Mouse (Mus musculus): Measurements from ENCODE around the gene Gfod1.

Gfod1 gene

DNA sequence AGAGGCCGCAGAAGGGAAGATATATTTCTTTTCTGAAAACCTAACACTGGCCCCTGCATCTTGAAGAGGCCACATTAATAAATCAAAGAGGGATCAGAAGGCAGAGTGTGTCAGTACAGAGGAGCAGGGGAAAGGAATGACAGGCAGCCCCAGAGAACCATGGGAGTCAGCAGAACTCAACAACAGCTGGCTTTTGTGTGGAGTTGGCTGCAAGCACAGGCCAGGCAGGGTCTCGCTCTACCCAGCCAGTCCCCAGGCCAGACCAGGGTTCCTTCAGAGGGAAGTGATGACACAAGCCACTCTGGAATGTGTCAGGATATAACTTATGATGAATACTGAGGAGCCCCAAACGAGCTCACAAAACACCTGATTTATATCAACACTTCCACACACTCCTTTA is 144.5 kb downstream of the Gfod1 start:
- no peak for DNase-seq (ENCODE audit: low spot score)

DNA sequence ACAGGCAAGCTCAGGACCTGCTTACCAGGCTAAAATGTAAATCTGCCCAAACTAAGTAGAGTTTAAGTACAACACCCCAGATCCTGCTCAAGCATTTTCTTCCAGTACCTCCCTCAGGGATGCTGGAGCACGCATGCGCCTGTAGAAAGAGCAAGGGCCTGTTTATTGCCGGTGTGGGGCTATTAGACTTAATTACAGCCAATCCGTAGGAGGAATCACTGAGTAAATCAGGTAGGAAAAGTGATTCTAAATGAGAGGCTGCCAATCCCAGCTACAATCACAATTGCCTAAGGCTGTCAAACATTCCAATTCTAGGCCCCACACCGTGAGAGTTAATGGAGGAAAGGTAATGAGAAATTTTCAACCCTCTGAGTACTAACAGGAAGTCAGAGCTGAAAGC is 145.7 kb downstream of the Gfod1 start:
- no peak for DNase-seq (ENCODE audit: low spot score)

DNA sequence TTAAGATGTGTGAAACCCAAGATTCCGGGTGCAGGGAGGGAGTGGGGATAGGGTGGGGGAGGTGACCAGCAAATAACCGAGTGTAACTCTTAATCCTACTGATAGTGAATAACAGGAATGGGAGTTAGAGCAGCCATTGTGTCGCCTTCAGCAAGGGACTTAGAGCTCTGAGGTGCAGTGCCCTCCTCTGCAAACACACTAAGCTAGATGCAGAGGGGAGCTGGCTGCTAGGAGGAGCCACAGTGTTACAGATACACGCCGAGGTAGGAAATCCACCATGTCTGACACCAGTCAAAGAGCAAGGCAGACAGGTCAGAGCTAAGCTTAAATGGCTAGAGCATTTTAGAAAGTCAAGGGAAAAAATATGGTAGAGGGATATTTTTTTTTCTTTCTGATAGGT is 146.6 kb downstream of the Gfod1 start:
- DNase-seq (ENCODE audit: low spot score), result no peak

DNA sequence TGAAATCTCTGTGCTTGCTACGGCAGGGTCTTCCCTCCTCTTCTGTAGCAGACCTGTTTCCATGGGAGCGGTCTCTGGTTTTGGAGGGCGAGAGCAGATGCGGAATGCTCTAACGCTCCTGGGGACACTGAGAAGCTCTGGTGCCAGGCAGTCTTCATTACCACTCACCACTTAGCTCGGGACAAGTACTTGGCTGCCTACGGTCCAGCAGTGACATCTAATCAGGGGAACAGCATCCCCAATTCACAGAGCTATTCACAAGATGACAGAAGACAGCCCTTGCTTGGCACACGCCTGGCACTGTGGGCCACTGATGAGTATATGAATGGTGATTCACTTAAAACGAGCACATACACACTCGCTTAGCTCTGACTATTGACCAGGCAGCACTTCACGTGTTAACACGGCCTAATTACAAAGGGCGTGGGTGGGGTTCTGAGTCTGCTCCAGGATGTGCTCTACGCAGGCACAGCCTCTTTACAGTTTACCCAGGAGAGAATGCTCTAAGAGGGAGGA is 151.9 kb downstream of the Gfod1 start:
- no peak for DNase-seq (ENCODE audit: low spot score)

DNA sequence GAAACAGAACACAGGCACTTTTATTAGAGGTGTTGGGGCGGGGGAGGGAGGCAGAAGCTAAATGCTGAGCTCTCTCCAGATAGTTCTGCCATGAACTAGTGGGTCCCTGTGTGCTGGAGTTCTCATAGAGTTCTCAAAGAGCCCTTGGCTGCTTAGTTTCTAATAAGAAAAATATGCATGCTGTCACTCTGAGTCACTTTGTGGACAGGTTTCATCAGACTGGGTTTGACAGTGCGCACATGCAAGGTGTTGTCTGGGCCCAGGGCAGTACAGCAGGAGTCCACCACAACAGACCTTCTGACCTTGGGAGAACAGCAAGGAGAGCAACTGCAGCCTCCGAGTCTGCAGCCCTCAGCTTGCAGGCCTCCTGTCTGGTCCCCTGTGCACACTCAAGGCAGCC is 154.3 kb downstream of the Gfod1 start:
- no peak for DNase-seq (ENCODE audit: low spot score)

DNA sequence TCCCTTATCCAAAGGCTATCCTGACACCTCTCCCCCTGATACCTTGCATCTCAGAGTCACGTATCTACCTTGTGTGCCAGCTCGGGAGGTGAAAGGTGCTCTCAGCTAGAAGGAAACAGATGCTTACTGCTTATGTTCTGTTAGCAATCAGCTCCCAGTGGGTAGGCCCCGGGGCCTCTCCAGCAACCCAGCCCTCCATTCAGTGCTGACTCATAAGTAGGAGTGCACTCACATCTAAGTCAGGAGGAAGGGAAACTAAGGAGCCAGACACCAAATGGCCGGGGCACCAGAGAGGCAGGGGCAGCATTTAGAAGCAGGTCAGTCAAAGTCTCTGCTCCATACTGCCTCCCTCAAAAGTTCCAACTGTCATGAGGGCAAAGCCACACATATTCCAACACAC is 155.3 kb downstream of the Gfod1 start:
- DNase-seq (ENCODE audit: low spot score), result no peak

DNA sequence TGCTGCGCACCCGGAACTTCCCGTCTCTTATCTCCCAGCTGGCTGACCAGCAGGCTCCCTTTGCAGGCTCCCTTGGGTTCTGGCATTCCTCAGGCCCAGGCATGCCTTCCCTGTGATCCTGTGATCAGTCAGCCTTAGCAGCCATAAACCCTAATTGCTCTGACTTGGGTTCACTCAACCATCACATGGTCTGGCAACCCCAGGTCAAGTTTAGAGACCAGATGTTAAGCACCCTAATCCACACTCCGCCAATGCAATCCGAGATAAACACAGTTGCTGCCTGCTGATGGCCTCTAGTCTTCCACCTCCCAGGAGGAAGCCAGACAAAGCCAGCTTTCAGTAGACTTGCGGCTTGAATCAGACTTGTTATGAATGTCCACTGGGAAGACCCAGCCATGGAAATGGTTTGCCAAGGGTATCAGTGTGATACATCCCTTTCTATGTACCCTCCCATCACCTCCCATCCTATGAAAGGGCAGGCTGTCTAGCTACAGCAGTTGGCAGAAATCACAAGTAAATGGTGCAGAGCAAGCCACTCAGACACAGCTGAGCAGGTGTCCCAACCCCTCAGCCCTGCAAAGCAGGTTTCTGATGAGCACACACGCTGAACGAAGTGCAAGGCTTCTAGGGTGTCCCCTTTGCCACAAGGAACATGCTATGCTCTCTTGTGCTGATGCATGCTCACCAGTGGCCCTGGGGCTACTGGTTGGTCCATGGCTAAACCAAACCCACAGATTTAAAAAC is 157.3 kb downstream of the Gfod1 start:
- DNase-seq (ENCODE audit: low spot score), result peak; percentile 27
